9 mouse cellular contexts compared by ENCODE assay signal in genomic region chr4:155279926-155280767, GRCm38 (mm10). TPM values are rescaled to one million over a fixed set of nuclear protein-coding genes. Genes with fewer than 3 reads are reported as not detected.
A peak's percentile ranks its signal among the peaks of the same experiment; 100 is the strongest.
DNase-seq lines count a peak whose midpoint lies in the region; ATAC-seq and TF ChIP-seq lines count a peak whose summit lies in the region.
"Had no signal": no experiment of that assay in that cellular context is flagged by ENCODE, and none has a peak within 500 bp of the region (broad histone marks: within the 10 kb centered on the region; RNA-seq: fewer than 3 reads in every experiment).

No protein-coding gene starts in this region.

- 57% methylated on average over 16 of the region's 16 CpGs for WGBS in heart, embryonic 11.5 days (ENCODE audit: insufficient replicate concordance)
- 42% methylated on average over 16 of the region's 16 CpGs for WGBS in heart, adult 2 months
- 36% methylated on average over 16 of the region's 16 CpGs for WGBS in intestine, postnatal 0 days
- WGBS in stomach, embryonic 14.5 days: 48% methylated on average over 16 of the region's 16 CpGs

- no peak overlapping the region for H3K4me3 ChIP-seq in heart, embryonic 11.5 days (ENCODE audit: low read depth, low read length)
- no peak overlapping the region for H3K4me3 ChIP-seq in heart, adult 2 months
- H3K4me3 ChIP-seq in intestine, postnatal 0 days (ENCODE audit: low read depth, low read length): no peak overlapping the region
- no peak overlapping the region for H3K4me3 ChIP-seq in stomach, embryonic 14.5 days (ENCODE audit: low read depth, low read length)
- H3K4me3 ChIP-seq: neural tube, embryonic 13.5 days had no signal

- no peaks in the 10 kb centered on the region for H3K27me3 ChIP-seq in heart, embryonic 11.5 days (ENCODE audit: control insufficient read depth, insufficient read depth, low read length)
- H3K27me3 ChIP-seq in heart, adult 2 months (ENCODE audit: control insufficient read depth, insufficient read depth, low read length): no peaks in the 10 kb centered on the region
- H3K27me3 ChIP-seq in intestine, postnatal 0 days (replicated peaks; ENCODE audit: control insufficient read depth, insufficient read depth, low read length): no peaks in the 10 kb centered on the region
- no peaks in the 10 kb centered on the region for H3K27me3 ChIP-seq in stomach, embryonic 14.5 days (ENCODE audit: control insufficient read depth, insufficient read depth, low read length)
- H3K27me3 ChIP-seq: neural tube, embryonic 13.5 days had no signal

- TF ChIP-seq POLR2A in heart, adult 2 months (IDR thresholded peaks at IDR 0.05; ENCODE audit: insufficient read depth, low read depth, low read length): no peak

- TF ChIP-seq EP300 in heart, adult 2 months (IDR thresholded peaks at IDR 0.05; ENCODE audit: insufficient read depth, low read depth, low read length): no peak

- 0 out of 2 replicates have a peak overlapping the region, but pooled peaks have one; percentile 13 for H3K27ac ChIP-seq in heart, embryonic 11.5 days (ENCODE audit: low read depth, low read length)
- no peak overlapping the region for H3K27ac ChIP-seq in heart, adult 2 months
- peak overlapping the region; percentile 46; the same call in 1 of the 2 replicates for H3K27ac ChIP-seq in intestine, postnatal 0 days (ENCODE audit: low read depth, low read length)
- H3K27ac ChIP-seq in stomach, embryonic 14.5 days (ENCODE audit: low read length): no peak overlapping the region
- H3K27ac ChIP-seq: neural tube, embryonic 13.5 days had no signal

- no peak overlapping the region for H3K4me2 ChIP-seq in heart, embryonic 11.5 days
- H3K4me2 ChIP-seq in intestine, postnatal 0 days (replicated peaks; ENCODE audit: low read depth): peak overlapping the region; percentile 27; the same call in 1 of the 2 replicates
- no peak overlapping the region for H3K4me2 ChIP-seq in stomach, embryonic 14.5 days (replicated peaks; ENCODE audit: low read depth, low read length)
- H3K4me2 ChIP-seq: neural tube, embryonic 13.5 days had no signal

- peaks cover 20% of the 10 kb centered on the region for H3K4me1 ChIP-seq in heart, embryonic 11.5 days (ENCODE audit: control insufficient read depth, insufficient read depth, low read length)
- peaks cover 5% of the 10 kb centered on the region for H3K4me1 ChIP-seq in heart, adult 2 months (ENCODE audit: control insufficient read depth, insufficient read depth, low read length)
- peaks cover 12% of the 10 kb centered on the region for H3K4me1 ChIP-seq in intestine, postnatal 0 days (replicated peaks; ENCODE audit: control insufficient read depth, insufficient read depth, low read length)
- H3K4me1 ChIP-seq in stomach, embryonic 14.5 days (ENCODE audit: control insufficient read depth, insufficient read depth, low read length): peaks cover 32% of the 10 kb centered on the region

- no peak for TF ChIP-seq CTCF in heart, adult 2 months (IDR thresholded peaks at IDR 0.05)
- no peak for TF ChIP-seq CTCF in intestine, postnatal 0 days (IDR thresholded peaks at IDR 0.05; ENCODE audit: low read depth)

- H3K36me3 ChIP-seq in heart, embryonic 11.5 days (ENCODE audit: control insufficient read depth, insufficient read depth, low read length): no peaks in the 10 kb centered on the region
- no peaks in the 10 kb centered on the region for H3K36me3 ChIP-seq in heart, adult 2 months (ENCODE audit: control insufficient read depth, insufficient read depth, low read length)
- H3K36me3 ChIP-seq in intestine, postnatal 0 days (ENCODE audit: control insufficient read depth, insufficient read depth): 0 out of 2 replicates have a peak, but pooled peaks cover 4% of the 10 kb centered on the region
- H3K36me3 ChIP-seq in stomach, embryonic 14.5 days (ENCODE audit: control insufficient read depth, insufficient read depth, low read length): no peaks in the 10 kb centered on the region

- intact Hi-C loops in heart, adult 2 months (cut with DNase I): no loop called here

- DNase-seq in heart, adult 2 months: no peak
- DNase-seq in retina, postnatal 1 day: peak; percentile 63
- no peak for DNase-seq in retina, embryonic 14.5 days (ENCODE audit: low spot score)
- no peak for DNase-seq in cerebellum, adult 8-10 months

- 0 out of 2 replicates have a peak, but pooled peaks have one; percentile 27 for ATAC-seq in heart, embryonic 11.5 days (replicated peaks; ENCODE audit: insufficient number of reproducible peaks, low FRiP score, low TSS enrichment)
- peak; percentile 89 for ATAC-seq in intestine, postnatal 0 days
- 0 out of 2 replicates have a peak, but pooled peaks have one; percentile 14 for ATAC-seq in stomach, embryonic 14.5 days (ENCODE audit: insufficient number of reproducible peaks, insufficient read depth, low FRiP score, low read depth)
- no peak for ATAC-seq in megakaryocyte-erythroid progenitor cell, adult 5-6 weeks (replicated peaks; ENCODE audit: low FRiP score, low TSS enrichment, poor library complexity, severe bottlenecking)

- H3K9ac ChIP-seq in heart, embryonic 11.5 days (ENCODE audit: low read depth, low read length): no peak overlapping the region
- H3K9ac ChIP-seq in heart, adult 2 months (ENCODE audit: low read depth, low read length): no peak overlapping the region
- H3K9ac ChIP-seq in intestine, postnatal 0 days (ENCODE audit: low read depth, low read length): no peak overlapping the region
- no peak overlapping the region for H3K9ac ChIP-seq in stomach, embryonic 14.5 days (replicated peaks; ENCODE audit: low read depth, low read length)
- H3K9ac ChIP-seq: neural tube, embryonic 13.5 days had no signal

- H3K9me3 ChIP-seq in heart, embryonic 11.5 days (replicated peaks; ENCODE audit: control insufficient read depth, low read length): no peaks in the 10 kb centered on the region
- no peaks in the 10 kb centered on the region for H3K9me3 ChIP-seq in intestine, postnatal 0 days (ENCODE audit: control insufficient read depth)
- no peaks in the 10 kb centered on the region for H3K9me3 ChIP-seq in stomach, embryonic 14.5 days (ENCODE audit: control insufficient read depth, low read depth, low read length)
- H3K9me3 ChIP-seq: neural tube, embryonic 13.5 days had no signal

- H3K79me2 ChIP-seq in heart, adult 2 months (replicated peaks; ENCODE audit: control insufficient read depth, insufficient read depth, low read length): no peaks in the 10 kb centered on the region

RNA-seq across cellular contexts. Expression of gene Faap20, which starts 30.5 kb away (rescaled TPM):
- polyA plus RNA-seq in heart, embryonic 11.5 days (2014; fragmentation: Nextera tagmentation; extraction: Ambion mirVana): 64.9 and 66.8 TPM in 2 replicates
- 10 to 100 TPM; 14.4 to 16.7 TPM for total RNA-seq in heart, adult 2 months (2021)
- 26.7 and 30.3 TPM in 2 replicates for polyA plus RNA-seq in heart, adult 2 months (2012; rRNA removed)
- polyA plus RNA-seq in intestine, postnatal 0 days (2015; fragmentation: Nextera tagmentation; extraction: Ambion mirVana): 54.6 and 57.8 TPM in 2 replicates
- 63.2 and 65.0 TPM in 2 replicates for polyA plus RNA-seq in stomach, embryonic 14.5 days (2014; fragmentation: Nextera tagmentation; extraction: Ambion mirVana)
- 25.6 and 41.4 TPM in 2 replicates for total RNA-seq in megakaryocyte-erythroid progenitor cell, adult 5-6 weeks (2014; fragmentation: Nextera tagmentation)
- 16.8 and 17.0 TPM in 2 replicates for total RNA-seq in megakaryocyte-erythroid progenitor cell, adult 5-6 weeks (2017)

RNA-seq across cellular contexts. Expression of gene Ski, which starts 57.8 kb away (rescaled TPM):
- polyA plus RNA-seq in heart, embryonic 11.5 days (2014; fragmentation: Nextera tagmentation; extraction: Ambion mirVana): 14.6 and 14.8 TPM in 2 replicates
- total RNA-seq in heart, adult 2 months (2021): 10 to 100 TPM; 56.7 to 56.8 TPM
- polyA plus RNA-seq in heart, adult 2 months (2012; rRNA removed): 34.9 and 46.0 TPM in 2 replicates
- polyA plus RNA-seq in intestine, postnatal 0 days (2015; fragmentation: Nextera tagmentation; extraction: Ambion mirVana): 13.3 and 14.0 TPM in 2 replicates
- polyA plus RNA-seq in stomach, embryonic 14.5 days (2014; fragmentation: Nextera tagmentation; extraction: Ambion mirVana): 29.6 and 32.0 TPM in 2 replicates
- total RNA-seq in megakaryocyte-erythroid progenitor cell, adult 5-6 weeks (2014; fragmentation: Nextera tagmentation): 16.3 and 16.4 TPM in 2 replicates
- total RNA-seq in megakaryocyte-erythroid progenitor cell, adult 5-6 weeks (2017): 6.7 and 7.7 TPM in 2 replicates

Comparison
In these comparisons a context has a peak if more than half of its experiments do, and no peak if none do; other contexts are left out.
1. H3K27ac ChIP-seq: peak in heart, embryonic 11.5 days (single experiment) and intestine, postnatal 0 days (single experiment); none in heart, adult 2 months (single experiment) and stomach, embryonic 14.5 days (single experiment).